Mouse (Mus musculus): ENCODE data around the gene Ddit4l.

- TF ChIP-seq CTCF (IDR thresholded peaks at IDR 0.05; ENCODE audit: low read depth), result no peak
- TF ChIP-seq EP300 (IDR thresholded peaks at IDR 0.05; ENCODE audit: low read depth), result no peak
Observed at GRCm38 (mm10) chr3:137633726-137634125, 12.3 kb downstream of the Ddit4l start.

Data from heart, postnatal 0 days (tissue).